Mouse (Mus musculus) liver, embryonic 16.5 days (tissue): ENCODE measurements at regions not wholly inside any gene's neighbourhood (a gene's known extent, or its start where the extent isn't known, plus 50 kb on each side); places are given as distances from the start of the nearest gene placed in this dataset.

Source experiments
- ATAC-seq: fragments of 200-750 bp; cut with Nextera tagmentation; 2 replicates; pipeline ENCODE4 v1.8.0; 2017; ENCODE audit warnings: low read depth, mild to moderate bottlenecking, moderate number of reproducible peaks, moderate library complexity
- H3K27ac ChIP-seq: fragments of 300-500 bp; sonication (generic); 2 replicates; pipeline ENCODE4 v1.5.1; 2014; ENCODE audit warnings: mild to moderate bottlenecking, low read length
- H3K27me3 ChIP-seq: fragments of 300-500 bp; sonication (generic); 2 replicates; pipeline ENCODE4 v1.6.1; 2014; ENCODE audit warnings: low read depth, low read length, mixed read lengths; ENCODE audit not compliant: control insufficient read depth, insufficient read depth
- H3K36me3 ChIP-seq: fragments of 300-500 bp; sonication (generic); 2 replicates; pipeline ENCODE4 v1.6.1; 2014; ENCODE audit warnings: mild to moderate bottlenecking; ENCODE audit not compliant: control insufficient read depth, insufficient read depth
- H3K4me1 ChIP-seq: fragments of 300-500 bp; sonication (generic); 2 replicates; pipeline ENCODE4 v1.6.1; 2014; ENCODE audit warnings: low read depth, low read length, mixed read lengths; ENCODE audit not compliant: control insufficient read depth
- H3K4me2 ChIP-seq: fragments of 300-500 bp; sonication (generic); 2 replicates; pipeline ENCODE4 v1.6.1; 2014; ENCODE audit warnings: low read depth, low read length, mixed read lengths
- H3K4me3 ChIP-seq: fragments of 300-500 bp; sonication (generic); 2 replicates; pipeline ENCODE4 v1.5.1; 2014; ENCODE audit warnings: low read depth, mild to moderate bottlenecking, low read length
- H3K9ac ChIP-seq: fragments of 300-500 bp; sonication (generic); 2 replicates; pipeline ENCODE4 v1.6.1; 2014; ENCODE audit warnings: low read depth, low read length
- H3K9me3 ChIP-seq: fragments of 300-500 bp; sonication (generic); replicated peaks from 2 replicates; pipeline ENCODE4 v1.6.1; 2016; ENCODE audit warnings: low read length; ENCODE audit not compliant: control insufficient read depth
- WGBS: fragments of 180-500 bp; shearing (Covaris S2); extraction: QIAGEN DNeasy Blood & Tissue Kit; methylation state at CpG from one replicate; pipeline ENCODE4 v1.1.7; 2014; ENCODE audit not compliant: insufficient replicate concordance; 5-methylcytosine and 5-hydroxymethylcytosine counted together

GRCm38 (mm10) chr3:127985165-127985564, 89.0 kb upstream of the Fam241a start:
- no peak for ATAC-seq
- no peaks in the 10 kb centered on the region for H3K27me3 ChIP-seq
- H3K36me3 ChIP-seq = no peaks in the 10 kb centered on the region

GRCm38 (mm10) chr3:127977240-127977639, 81.1 kb upstream of the Fam241a start:
- Histone ChIP-seq H3K9ac (no peak overlapping the region), H3K4me2 (no peak overlapping the region), H3K27me3 (no peaks in the 10 kb centered on the region), H3K36me3 (no peaks in the 10 kb centered on the region), H3K4me1 (no peaks in the 10 kb centered on the region), H3K4me3 (no peak overlapping the region), H3K9me3 (no peaks in the 10 kb centered on the region), H3K27ac (no peak overlapping the region)
- 48% methylated on average over 6 of the region's 6 CpGs for WGBS
- ATAC-seq = no peak

More at GRCm38 (mm10) chr3:127985165-127985564, 89.0 kb upstream of the Fam241a start:
- Histone ChIP-seq H3K4me2 (no peak overlapping the region), H3K9me3 (no peaks in the 10 kb centered on the region), H3K4me1 (no peaks in the 10 kb centered on the region), H3K27ac (no peak overlapping the region), H3K9ac (no peak overlapping the region), H3K4me3 (no peak overlapping the region)
- WGBS = 61% methylated on average over 3 of the region's 3 CpGs

- no peak for ATAC-seq
- Histone ChIP-seq H3K4me2 (no peak overlapping the region), H3K9me3 (no peaks in the 10 kb centered on the region), H3K4me3 (no peak overlapping the region), H3K27ac (no peak overlapping the region), H3K4me1 (no peaks in the 10 kb centered on the region), H3K27me3 (no peaks in the 10 kb centered on the region), H3K9ac (no peak overlapping the region), H3K36me3 (no peaks in the 10 kb centered on the region)
- WGBS = 3% methylated on average over 5 of the region's 5 CpGs
Measured at GRCm38 (mm10) chr3:127970891-127971290, 74.8 kb upstream of the Fam241a start.

- Histone ChIP-seq H3K9me3 (no peaks in the 10 kb centered on the region), H3K36me3 (no peaks in the 10 kb centered on the region), H3K4me3 (no peak overlapping the region), H3K9ac (no peak overlapping the region), H3K4me2 (no peak overlapping the region), H3K4me1 (no peaks in the 10 kb centered on the region), H3K27ac (no peak overlapping the region), H3K27me3 (no peaks in the 10 kb centered on the region)
- no peak for ATAC-seq
- WGBS = 64% methylated on average over 10 of the region's 10 CpGs
Measured at GRCm38 (mm10) chr3:127967170-127967569, 71.0 kb upstream of the Fam241a start.

GRCm38 (mm10) chr3:127966214-127966613, 70.1 kb upstream of the Fam241a start:
- H3K27ac ChIP-seq = no peak overlapping the region
- 80% methylated on average over 4 of the region's 4 CpGs for WGBS
- no peaks in the 10 kb centered on the region for H3K4me1 ChIP-seq
- H3K9ac ChIP-seq = no peak overlapping the region
- no peaks in the 10 kb centered on the region for H3K27me3 ChIP-seq
- no peaks in the 10 kb centered on the region for H3K9me3 ChIP-seq
- no peaks in the 10 kb centered on the region for H3K36me3 ChIP-seq
- no peak overlapping the region for H3K4me3 ChIP-seq
- ATAC-seq = no peak
- H3K4me2 ChIP-seq = no peak overlapping the region

GRCm38 (mm10) chr3:127958919-127959684, 63.0 kb upstream of the Fam241a start:
- Histone ChIP-seq H3K27me3 (no peaks in the 10 kb centered on the region), H3K4me1 (no peaks in the 10 kb centered on the region), H3K4me2 (no peak overlapping the region), H3K9me3 (no peaks in the 10 kb centered on the region), H3K36me3 (no peaks in the 10 kb centered on the region), H3K27ac (no peak overlapping the region), H3K4me3 (no peak overlapping the region), H3K9ac (no peak overlapping the region)
- 34% methylated on average over 13 of the region's 13 CpGs for WGBS
- ATAC-seq = no peak

- no peak overlapping the region for H3K4me2 ChIP-seq
- no peak overlapping the region for H3K4me3 ChIP-seq
- ATAC-seq = no peak
- whole genome bisulfite sequencing = 78% methylated on average over 4 of the region's 4 CpGs
- H3K27me3 ChIP-seq = no peaks in the 10 kb centered on the region
- H3K36me3 ChIP-seq = no peaks in the 10 kb centered on the region
- H3K4me1 ChIP-seq = no peaks in the 10 kb centered on the region
- H3K27ac ChIP-seq = no peak overlapping the region
- no peak overlapping the region for H3K9ac ChIP-seq
- no peaks in the 10 kb centered on the region for H3K9me3 ChIP-seq
Measured at GRCm38 (mm10) chr3:127954856-127955255, 58.7 kb upstream of the Fam241a start.

- ATAC-seq = no peak
- Histone ChIP-seq H3K9ac (no peak overlapping the region), H3K9me3 (no peaks in the 10 kb centered on the region), H3K27ac (no peak overlapping the region), H3K27me3 (no peaks in the 10 kb centered on the region), H3K4me2 (no peak overlapping the region), H3K4me3 (no peak overlapping the region), H3K4me1 (no peaks in the 10 kb centered on the region), H3K36me3 (no peaks in the 10 kb centered on the region)
- 63% methylated on average over 4 of the region's 4 CpGs for WGBS
Measured at GRCm38 (mm10) chr3:127953610-127954009, 57.5 kb upstream of the Fam241a start.

- peak; percentile 55; the same call in 1 of the 2 replicates for ATAC-seq
Measured at GRCm38 (mm10) chr3:127948898-127949620, 52.9 kb upstream of the Fam241a start.

More at GRCm38 (mm10) chr3:127948898-127949620, 52.9 kb upstream of the Fam241a start:
- H3K36me3 ChIP-seq = no peaks in the 10 kb centered on the region
- WGBS = 34% methylated on average over 6 of the region's 6 CpGs
- no peaks in the 10 kb centered on the region for H3K9me3 ChIP-seq
- no peak overlapping the region for H3K4me2 ChIP-seq
- peaks cover 4% of the 10 kb centered on the region for H3K4me1 ChIP-seq
- H3K9ac ChIP-seq = no peak overlapping the region
- no peak overlapping the region for H3K27ac ChIP-seq
- no peak overlapping the region for H3K4me3 ChIP-seq
- no peaks in the 10 kb centered on the region for H3K27me3 ChIP-seq
